Mouse (Mus musculus) cerebellum, adult 2 months (tissue): ENCODE results near the gene Ptov1.

Experiments used
- CTCF ChIP-seq: fragments of 200-500 bp; IDR thresholded peaks from 2 replicates; pipeline ENCODE4 v1.5.1; 2011; ENCODE audit warnings: low read depth, mild to moderate bottlenecking, control low read depth, low read length, moderate library complexity, borderline replicate concordance; ENCODE audit not compliant: insufficient read depth
- POLR2A ChIP-seq: fragments of 200-500 bp; IDR thresholded peaks from 2 replicates; pipeline ENCODE4 v1.6.1; 2011; ENCODE audit warnings: low read length, control low read depth, borderline replicate concordance; ENCODE audit not compliant: insufficient read depth

DNA sequence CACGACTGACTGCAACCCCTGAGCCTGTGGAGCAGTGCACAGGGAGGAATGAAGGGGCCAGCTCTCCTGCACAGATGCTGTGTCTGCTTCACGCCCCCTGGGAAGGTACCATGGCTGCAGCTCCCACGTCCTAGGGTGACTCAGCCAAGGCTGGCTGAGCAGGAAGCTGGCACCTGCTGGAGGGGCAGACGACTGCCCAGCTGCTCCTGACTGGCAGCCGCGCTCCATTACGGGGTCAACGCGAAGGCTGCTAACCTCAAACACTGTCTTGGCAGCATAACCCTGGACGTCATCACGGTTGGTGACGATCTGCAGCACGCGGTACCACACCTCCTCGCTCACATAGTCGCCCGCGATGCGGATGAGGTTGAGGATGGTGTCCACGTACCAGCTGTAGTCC, 35.8 kb upstream of the Ptov1 start:
- TF ChIP-seq POLR2A = no peak
- no peak for TF ChIP-seq CTCF
